Mouse (Mus musculus): ENCODE results near the gene Naa60. TPM values are rescaled to one million over a fixed set of nuclear protein-coding genes. Genes with fewer than 3 reads are reported as not detected.

The Naa60 gene
- polyA plus RNA-seq, 1 experiment from 2014 or later: 106 TPM

DNA sequence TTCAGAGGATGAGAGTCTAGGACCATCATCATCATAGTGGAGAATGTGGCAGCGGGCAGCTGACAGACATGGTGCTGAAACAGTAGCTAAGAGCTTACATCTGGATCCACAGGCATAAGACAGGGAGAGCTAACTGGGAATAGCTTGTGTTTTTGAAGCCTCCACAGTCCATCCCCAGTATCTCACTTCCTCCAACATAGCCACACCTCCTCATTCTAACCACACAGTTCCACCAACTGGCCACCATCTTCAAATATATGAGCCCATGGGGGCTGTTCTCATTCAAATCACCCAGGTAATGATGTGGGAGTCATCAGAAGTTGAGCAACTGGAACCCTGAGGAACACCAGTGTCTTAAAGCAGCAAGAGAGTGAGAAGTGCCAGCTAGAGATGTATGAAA lies 79.0 kb downstream of the Naa60 start:
- no peak overlapping the region for H3K4me3 ChIP-seq
- no peak overlapping the region for H3K9ac ChIP-seq
- ATAC-seq (replicated peaks): no peak
- no peaks in the 10 kb centered on the region for H3K4me1 ChIP-seq
- H3K9me3 ChIP-seq: no peaks in the 10 kb centered on the region
- no peak overlapping the region for H3K4me2 ChIP-seq
- H3K27ac ChIP-seq: no peak overlapping the region
- WGBS: 90% methylated on average over 1 of the region's 1 CpGs
- H3K27me3 ChIP-seq (replicated peaks): no peaks in the 10 kb centered on the region
- H3K36me3 ChIP-seq (replicated peaks): no peaks in the 10 kb centered on the region

Small RNAs within 50 kb of the gene (microRNA-seq; reads per million reads assigned to microRNA genes)
- not detected for gene Gm23493

Other genes with a start within 250 kb of the Naa60 start
- gene Mefv, start 154.3 kb upstream of the Naa60 start, polyA plus RNA-seq (2015; fragmentation: Nextera tagmentation; extraction: Ambion mirVana): not detected in 2 replicates
- 55.8 and 61.4 TPM in 2 replicates for gene Zfp263, start 128.3 kb upstream of the Naa60 start, polyA plus RNA-seq (2015; fragmentation: Nextera tagmentation; extraction: Ambion mirVana)
- gene Olfr15, start 41.5 kb upstream of the Naa60 start, polyA plus RNA-seq (2015; fragmentation: Nextera tagmentation; extraction: Ambion mirVana): not detected in 2 replicates
- gene Zfp174, start 25.1 kb upstream of the Naa60 start, polyA plus RNA-seq (2015; fragmentation: Nextera tagmentation; extraction: Ambion mirVana): 3.0 and 3.6 TPM in 2 replicates
- gene Zfp597, start 12.2 kb downstream of the Naa60 start, polyA plus RNA-seq (2015; fragmentation: Nextera tagmentation; extraction: Ambion mirVana): 19.0 and 19.2 TPM in 2 replicates
- 1.0 and 2.9 TPM in 2 replicates for gene Gm20695, start 12.3 kb downstream of the Naa60 start, polyA plus RNA-seq (2015; fragmentation: Nextera tagmentation; extraction: Ambion mirVana)
- gene 1700037C18Rik, start 36.3 kb downstream of the Naa60 start, polyA plus RNA-seq (2015; fragmentation: Nextera tagmentation; extraction: Ambion mirVana): 13.6 and 15.0 TPM in 2 replicates
- 37.1 and 39.5 TPM in 2 replicates for gene Cluap1, start 36.4 kb downstream of the Naa60 start, polyA plus RNA-seq (2015; fragmentation: Nextera tagmentation; extraction: Ambion mirVana)
- 1.0 TPM in 2 replicates for gene Nlrc3, start 104.3 kb downstream of the Naa60 start, polyA plus RNA-seq (2015; fragmentation: Nextera tagmentation; extraction: Ambion mirVana)
- gene Slx4, start 131.4 kb downstream of the Naa60 start, polyA plus RNA-seq (2015; fragmentation: Nextera tagmentation; extraction: Ambion mirVana): 30.7 and 33.9 TPM in 2 replicates
- 6.9 and 8.6 TPM in 2 replicates for gene Dnase1, start 164.6 kb downstream of the Naa60 start, polyA plus RNA-seq (2015; fragmentation: Nextera tagmentation; extraction: Ambion mirVana)
- gene Trap1, start 205.5 kb downstream of the Naa60 start, polyA plus RNA-seq (2015; fragmentation: Nextera tagmentation; extraction: Ambion mirVana): 49.1 and 54.3 TPM in 2 replicates

All from midbrain, embryonic 15.5 days (tissue).